Mouse (Mus musculus) stomach, embryonic 14.5 days (tissue): Measurements from ENCODE around the gene Prkcq. TPM values are rescaled to one million over a fixed set of nuclear protein-coding genes. Genes with fewer than 3 reads are reported as not detected.
A peak's percentile ranks its signal among the peaks of the same experiment; 100 is the strongest.

ENCODE experiments used
- ATAC-seq: fragments of 200-750 bp; cut with Nextera tagmentation; 2 replicates; pipeline ENCODE4 v1.8.0; 2017; ENCODE audit warnings: low read depth, moderate TSS enrichment; ENCODE audit not compliant: insufficient number of reproducible peaks, insufficient read depth, low FRiP score
- H3K27ac ChIP-seq: fragments of 300-500 bp; sonication (generic); 2 replicates; pipeline ENCODE4 v1.5.1; 2014; ENCODE audit warnings: mild to moderate bottlenecking, low read length, moderate library complexity, mixed read lengths
- H3K27me3 ChIP-seq: fragments of 300-500 bp; sonication (generic); 2 replicates; pipeline ENCODE4 v1.6.1; 2014; ENCODE audit warnings: low read length, control low read depth, mixed read lengths; ENCODE audit not compliant: control insufficient read depth, insufficient read depth
- H3K36me3 ChIP-seq: fragments of 300-500 bp; sonication (generic); 2 replicates; pipeline ENCODE4 v1.6.1; 2014; ENCODE audit warnings: mild to moderate bottlenecking, control low read depth, low read length, moderate library complexity, mixed read lengths; ENCODE audit not compliant: control insufficient read depth, insufficient read depth
- H3K4me1 ChIP-seq: fragments of 300-500 bp; sonication (generic); 2 replicates; pipeline ENCODE4 v1.6.1; 2014; ENCODE audit warnings: low read length, control low read depth, mixed read lengths; ENCODE audit not compliant: control insufficient read depth, insufficient read depth
- H3K4me2 ChIP-seq: fragments of 300-500 bp; sonication (generic); replicated peaks from 2 replicates; pipeline ENCODE4 v1.6.1; 2014; ENCODE audit warnings: low read depth, low read length, control low read depth
- H3K4me3 ChIP-seq: fragments of 300-500 bp; sonication (generic); 2 replicates; pipeline ENCODE4 v1.5.1; 2014; ENCODE audit warnings: low read depth, low read length, control low read depth
- H3K9ac ChIP-seq: fragments of 300-500 bp; sonication (generic); replicated peaks from 2 replicates; pipeline ENCODE4 v1.6.1; 2014; ENCODE audit warnings: low read depth, mild to moderate bottlenecking, control low read depth, low read length, moderate library complexity, mixed read lengths
- H3K9me3 ChIP-seq: fragments of 300-500 bp; sonication (generic); 2 replicates; pipeline ENCODE4 v1.6.1; 2016; ENCODE audit warnings: low read depth, low read length, control low read depth; ENCODE audit not compliant: control insufficient read depth
- WGBS: fragments of 180-500 bp; shearing (Covaris S2); extraction: QIAGEN DNeasy Blood & Tissue Kit; methylation state at CpG from one replicate; pipeline ENCODE4 v1.1.7; 2014; 5-methylcytosine and 5-hydroxymethylcytosine counted together
- polyA plus RNA-seq: library from polyadenylated mRNA; unstranded; fragments of >200 nt; fragmentation: Nextera tagmentation; extraction: Ambion mirVana; gene quantifications from 2 replicates; pipeline ENCODE4 v1.2.1, GENCODE M21; 2014

The Prkcq gene
- polyA plus RNA-seq, 1 experiment from 2014 or later = 2.7 TPM

GRCm38 (mm10) chr2:11265455-11265854 is 93.5 kb downstream of the Prkcq start:
- no peak overlapping the region for H3K4me3 ChIP-seq
- no peak overlapping the region for H3K9ac ChIP-seq
- H3K4me2 ChIP-seq = no peak overlapping the region
- WGBS = 77% methylated on average over 9 of the region's 9 CpGs
- no peaks in the 10 kb centered on the region for H3K4me1 ChIP-seq
- H3K27me3 ChIP-seq = no peaks in the 10 kb centered on the region
- no peaks in the 10 kb centered on the region for H3K36me3 ChIP-seq
- no peak for ATAC-seq
- no peak overlapping the region for H3K27ac ChIP-seq
- H3K9me3 ChIP-seq = no peaks in the 10 kb centered on the region

GRCm38 (mm10) chr2:11266294-11266693 is 94.4 kb downstream of the Prkcq start:
- Histone ChIP-seq H3K4me3 (no peak overlapping the region), H3K4me2 (no peak overlapping the region), H3K27me3 (no peaks in the 10 kb centered on the region), H3K27ac (no peak overlapping the region), H3K9ac (no peak overlapping the region), H3K9me3 (no peaks in the 10 kb centered on the region), H3K36me3 (no peaks in the 10 kb centered on the region), H3K4me1 (no peaks in the 10 kb centered on the region)
- ATAC-seq = no peak
- 70% methylated on average over 5 of the region's 5 CpGs for WGBS

GRCm38 (mm10) chr2:11278965-11279364 is 107.1 kb downstream of the Prkcq start:
- WGBS = 68% methylated on average over 7 of the region's 7 CpGs

GRCm38 (mm10) chr2:11280247-11280646 is 108.3 kb downstream of the Prkcq start:
- WGBS = 69% methylated on average over 2 of the region's 2 CpGs
- no peak overlapping the region for H3K4me3 ChIP-seq
- ATAC-seq = no peak

More at GRCm38 (mm10) chr2:11278965-11279364, 107.1 kb downstream of the Prkcq start:
- no peaks in the 10 kb centered on the region for H3K36me3 ChIP-seq
- H3K9me3 ChIP-seq = no peaks in the 10 kb centered on the region
- H3K27ac ChIP-seq = no peak overlapping the region
- no peak overlapping the region for H3K4me2 ChIP-seq
- no peak for ATAC-seq
- no peak overlapping the region for H3K9ac ChIP-seq
- H3K4me1 ChIP-seq = no peaks in the 10 kb centered on the region
- H3K4me3 ChIP-seq = no peak overlapping the region
- H3K27me3 ChIP-seq = no peaks in the 10 kb centered on the region

GRCm38 (mm10) chr2:11287834-11288530 is 116.1 kb downstream of the Prkcq start:
- Histone ChIP-seq H3K4me3 (no peak overlapping the region), H3K4me2 (peak overlapping the region; percentile 31; the same call in 1 of the 2 replicates)
- 67% methylated on average over 18 of the region's 18 CpGs for WGBS

More at GRCm38 (mm10) chr2:11280247-11280646, 108.3 kb downstream of the Prkcq start:
- no peak overlapping the region for H3K27ac ChIP-seq
- H3K36me3 ChIP-seq = no peaks in the 10 kb centered on the region
- no peak overlapping the region for H3K4me2 ChIP-seq
- H3K9ac ChIP-seq = no peak overlapping the region
- H3K27me3 ChIP-seq = no peaks in the 10 kb centered on the region
- no peaks in the 10 kb centered on the region for H3K9me3 ChIP-seq
- no peaks in the 10 kb centered on the region for H3K4me1 ChIP-seq

GRCm38 (mm10) chr2:11288531-11288846 is 116.6 kb downstream of the Prkcq start:
- Histone ChIP-seq H3K27me3 (no peaks in the 10 kb centered on the region), H3K4me3 (no peak overlapping the region), H3K4me1 (no peaks in the 10 kb centered on the region), H3K9me3 (no peaks in the 10 kb centered on the region), H3K36me3 (no peaks in the 10 kb centered on the region), H3K27ac (no peak overlapping the region), H3K9ac (no peak overlapping the region), H3K4me2 (peak overlapping the region; percentile 31; the same call in 1 of the 2 replicates)
- ATAC-seq = peak; percentile 74
- WGBS = 6% methylated on average over 7 of the region's 7 CpGs

More at GRCm38 (mm10) chr2:11287834-11288530, 116.1 kb downstream of the Prkcq start:
- no peaks in the 10 kb centered on the region for H3K4me1 ChIP-seq
- no peak overlapping the region for H3K9ac ChIP-seq
- H3K9me3 ChIP-seq = no peaks in the 10 kb centered on the region
- no peak overlapping the region for H3K27ac ChIP-seq
- H3K27me3 ChIP-seq = no peaks in the 10 kb centered on the region
- H3K36me3 ChIP-seq = no peaks in the 10 kb centered on the region
- peak; percentile 65; the same call in 1 of the 2 replicates for ATAC-seq

GRCm38 (mm10) chr2:11290931-11291330 is 119.0 kb downstream of the Prkcq start:
- ATAC-seq = no peak
- Histone ChIP-seq H3K4me1 (0 out of 2 replicates have a peak, but pooled peaks cover 5% of the 10 kb centered on the region), H3K27me3 (no peaks in the 10 kb centered on the region), H3K27ac (no peak overlapping the region), H3K9ac (no peak overlapping the region), H3K36me3 (no peaks in the 10 kb centered on the region), H3K9me3 (no peaks in the 10 kb centered on the region), H3K4me2 (no peak overlapping the region), H3K4me3 (no peak overlapping the region)
- WGBS = 88% methylated on average over 6 of the region's 6 CpGs

- H3K4me2 ChIP-seq = no peak overlapping the region
- WGBS = 79% methylated on average over 9 of the region's 9 CpGs
- no peaks in the 10 kb centered on the region for H3K36me3 ChIP-seq
- ATAC-seq = no peak
- H3K4me3 ChIP-seq = no peak overlapping the region
- H3K27me3 ChIP-seq = no peaks in the 10 kb centered on the region
- no peak overlapping the region for H3K27ac ChIP-seq
- H3K9me3 ChIP-seq = no peaks in the 10 kb centered on the region
- H3K4me1 ChIP-seq = 0 out of 2 replicates have a peak, but pooled peaks cover 5% of the 10 kb centered on the region
- H3K9ac ChIP-seq = no peak overlapping the region
These were observed 119.9 kb downstream of the Prkcq start for GRCm38 (mm10) chr2:11291570-11292405.
